Mouse (Mus musculus) heart, adult 2 months (tissue): ENCODE data around the gene Habp2.

Source experiments
- CTCF ChIP-seq: fragments of 200-600 bp; IDR thresholded peaks from 2 replicates; pipeline ENCODE4 v1.8.1; 2022; ENCODE audit warnings: antibody characterized with exemption, mild to moderate bottlenecking, moderate library complexity
- POLR2A ChIP-seq: fragments of 200-500 bp; IDR thresholded peaks from 2 replicates; pipeline ENCODE4 v1.6.1; 2011; ENCODE audit warnings: mild to moderate bottlenecking, low read depth, low read length, control low read depth; ENCODE audit not compliant: insufficient read depth

DNA sequence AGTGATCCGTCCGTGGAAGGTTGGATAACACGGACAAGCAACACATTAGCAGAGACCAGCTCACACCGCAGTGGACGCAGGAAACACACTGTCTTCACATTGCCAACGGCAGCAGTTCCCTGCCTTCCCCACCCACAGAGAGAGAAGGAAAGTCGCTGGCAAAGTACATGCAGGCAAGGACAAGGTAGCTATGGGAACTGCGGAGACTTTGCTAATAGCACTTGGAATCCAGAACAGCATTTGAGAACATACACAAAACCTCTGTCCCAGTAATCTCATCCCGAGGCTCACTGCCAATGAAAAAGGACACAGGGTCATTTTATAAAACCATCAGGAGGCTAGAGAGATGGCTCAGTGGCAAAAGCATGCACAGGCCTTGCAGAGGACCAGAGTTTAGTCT, 79.7 kb downstream of the Habp2 start:
- TF ChIP-seq CTCF (no peak), POLR2A (no peak)
